Mouse (Mus musculus): Measurements from ENCODE around the gene Elmo1. TPM values are rescaled to one million over a fixed set of nuclear protein-coding genes. Genes with fewer than 3 reads are reported as not detected.

Gene Elmo1
- polyA plus RNA-seq, 1 experiment = 0.68 TPM

GRCm38 (mm10) chr13:20208867-20209266 is 118.5 kb downstream of the Elmo1 start:
- peaks cover 28% of the 10 kb centered on the region for H3K36me3 ChIP-seq (replicated peaks; ENCODE audit: low read length)
- no peaks in the 10 kb centered on the region for H3K27me3 ChIP-seq (replicated peaks)
- TF ChIP-seq GATA1 (IDR thresholded peaks at IDR 0.05; ENCODE audit: borderline replicate concordance, low read length) (no peak), FLI1 (IDR thresholded peaks at IDR 0.05; ENCODE audit: low read length) (no peak)
- no peak overlapping the region for H3K4me3 ChIP-seq (replicated peaks)
- no peaks in the 10 kb centered on the region for H3K9me3 ChIP-seq
- H3K4me1 ChIP-seq = peaks cover 11% of the 10 kb centered on the region; the same call in 1 of the 2 replicates

GRCm38 (mm10) chr13:20211780-20212179 is 121.4 kb downstream of the Elmo1 start:
- Histone ChIP-seq H3K9me3 (no peaks in the 10 kb centered on the region), H3K4me1 (peaks cover 4% of the 10 kb centered on the region; the same call in 1 of the 2 replicates), H3K27me3 (replicated peaks) (no peaks in the 10 kb centered on the region), H3K4me3 (replicated peaks) (no peak overlapping the region), H3K36me3 (replicated peaks; ENCODE audit: low read length) (peaks cover 48% of the 10 kb centered on the region)
- TF ChIP-seq GATA1 (IDR thresholded peaks at IDR 0.05; ENCODE audit: borderline replicate concordance, low read length) (no peak), FLI1 (IDR thresholded peaks at IDR 0.05; ENCODE audit: low read length) (no peak)

GRCm38 (mm10) chr13:20212665-20213064 is 122.3 kb downstream of the Elmo1 start:
- no peaks in the 10 kb centered on the region for H3K4me1 ChIP-seq
- TF ChIP-seq GATA1 (IDR thresholded peaks at IDR 0.05; ENCODE audit: borderline replicate concordance, low read length) (no peak), FLI1 (IDR thresholded peaks at IDR 0.05; ENCODE audit: low read length) (no peak)

GRCm38 (mm10) chr13:20213861-20214260 is 123.5 kb downstream of the Elmo1 start:
- TF ChIP-seq FLI1 (IDR thresholded peaks at IDR 0.05; ENCODE audit: low read length) = no peak
- no peak for TF ChIP-seq GATA1 (IDR thresholded peaks at IDR 0.05; ENCODE audit: borderline replicate concordance, low read length)
- no peaks in the 10 kb centered on the region for H3K9me3 ChIP-seq
- H3K4me1 ChIP-seq = no peaks in the 10 kb centered on the region
- H3K27me3 ChIP-seq (replicated peaks) = no peaks in the 10 kb centered on the region
- no peak overlapping the region for H3K4me3 ChIP-seq (replicated peaks)
- H3K36me3 ChIP-seq (replicated peaks; ENCODE audit: low read length) = peaks cover 50% of the 10 kb centered on the region

More at GRCm38 (mm10) chr13:20212665-20213064, 122.3 kb downstream of the Elmo1 start:
- no peak overlapping the region for H3K4me3 ChIP-seq (replicated peaks)
- H3K9me3 ChIP-seq = no peaks in the 10 kb centered on the region
- H3K27me3 ChIP-seq (replicated peaks) = no peaks in the 10 kb centered on the region
- peaks cover 49% of the 10 kb centered on the region for H3K36me3 ChIP-seq (replicated peaks; ENCODE audit: low read length)

GRCm38 (mm10) chr13:20217453-20218090 is 127.2 kb downstream of the Elmo1 start:
- Histone ChIP-seq H3K36me3 (replicated peaks; ENCODE audit: low read length) (peaks cover 50% of the 10 kb centered on the region), H3K4me3 (replicated peaks) (no peak overlapping the region), H3K27me3 (replicated peaks) (no peaks in the 10 kb centered on the region), H3K9me3 (0 out of 2 replicates have a peak, but pooled peaks cover 2% of the 10 kb centered on the region), H3K4me1 (no peaks in the 10 kb centered on the region)
- no peak for TF ChIP-seq FLI1 (IDR thresholded peaks at IDR 0.05; ENCODE audit: low read length)
- TF ChIP-seq GATA1 (IDR thresholded peaks at IDR 0.05; ENCODE audit: borderline replicate concordance, low read length) = no peak

GRCm38 (mm10) chr13:20218126-20218525 is 127.7 kb downstream of the Elmo1 start:
- Histone ChIP-seq H3K36me3 (replicated peaks; ENCODE audit: low read length) (peaks cover 46% of the 10 kb centered on the region), H3K4me1 (no peaks in the 10 kb centered on the region), H3K4me3 (replicated peaks) (no peak overlapping the region), H3K9me3 (0 out of 2 replicates have a peak, but pooled peaks cover 2% of the 10 kb centered on the region), H3K27me3 (replicated peaks) (no peaks in the 10 kb centered on the region)
- TF ChIP-seq GATA1 (IDR thresholded peaks at IDR 0.05; ENCODE audit: borderline replicate concordance, low read length) = no peak
- no peak for TF ChIP-seq FLI1 (IDR thresholded peaks at IDR 0.05; ENCODE audit: low read length)

GRCm38 (mm10) chr13:20220414-20220813 is 130.0 kb downstream of the Elmo1 start:
- H3K36me3 ChIP-seq (replicated peaks; ENCODE audit: low read length) = peaks cover 27% of the 10 kb centered on the region
- no peaks in the 10 kb centered on the region for H3K4me1 ChIP-seq
- no peak overlapping the region for H3K4me3 ChIP-seq (replicated peaks)
- 0 out of 2 replicates have a peak, but pooled peaks cover 2% of the 10 kb centered on the region for H3K9me3 ChIP-seq
- TF ChIP-seq FLI1 (IDR thresholded peaks at IDR 0.05; ENCODE audit: low read length) (no peak), GATA1 (IDR thresholded peaks at IDR 0.05; ENCODE audit: borderline replicate concordance, low read length) (no peak)
- H3K27me3 ChIP-seq (replicated peaks) = no peaks in the 10 kb centered on the region

GRCm38 (mm10) chr13:20227923-20228705 is 137.7 kb downstream of the Elmo1 start:
- TF ChIP-seq FLI1 (IDR thresholded peaks at IDR 0.05; ENCODE audit: low read length) (no peak), GATA1 (IDR thresholded peaks at IDR 0.05; ENCODE audit: borderline replicate concordance, low read length) (no peak)
- Histone ChIP-seq H3K4me1 (peaks cover 5% of the 10 kb centered on the region), H3K36me3 (replicated peaks; ENCODE audit: low read length) (no peaks in the 10 kb centered on the region), H3K9me3 (no peaks in the 10 kb centered on the region), H3K27me3 (replicated peaks) (no peaks in the 10 kb centered on the region), H3K4me3 (replicated peaks) (no peak overlapping the region)

- peaks cover 4% of the 10 kb centered on the region; the same call in 1 of the 2 replicates for H3K9me3 ChIP-seq
- TF ChIP-seq GATA1 (IDR thresholded peaks at IDR 0.05; ENCODE audit: borderline replicate concordance, low read length) = no peak
- no peak for TF ChIP-seq FLI1 (IDR thresholded peaks at IDR 0.05; ENCODE audit: low read length)
- H3K36me3 ChIP-seq (replicated peaks; ENCODE audit: low read length) = no peaks in the 10 kb centered on the region
- peaks cover 6% of the 10 kb centered on the region for H3K4me1 ChIP-seq
- no peak overlapping the region for H3K4me3 ChIP-seq (replicated peaks)
- no peaks in the 10 kb centered on the region for H3K27me3 ChIP-seq (replicated peaks)
Measured at GRCm38 (mm10) chr13:20231837-20232728, 141.7 kb downstream of the Elmo1 start.

All from megakaryocyte, embryonic 14.5 days (primary cell).